Mouse (Mus musculus): ENCODE data around the gene Ppp1r26. TPM values are rescaled to one million over a fixed set of nuclear protein-coding genes. Genes with fewer than 3 reads are reported as not detected.

Ppp1r26 gene
- total and polyA plus RNA-seq, 2 experiments from 2014 or later, result 11.2 to 58.8 TPM

DNA sequence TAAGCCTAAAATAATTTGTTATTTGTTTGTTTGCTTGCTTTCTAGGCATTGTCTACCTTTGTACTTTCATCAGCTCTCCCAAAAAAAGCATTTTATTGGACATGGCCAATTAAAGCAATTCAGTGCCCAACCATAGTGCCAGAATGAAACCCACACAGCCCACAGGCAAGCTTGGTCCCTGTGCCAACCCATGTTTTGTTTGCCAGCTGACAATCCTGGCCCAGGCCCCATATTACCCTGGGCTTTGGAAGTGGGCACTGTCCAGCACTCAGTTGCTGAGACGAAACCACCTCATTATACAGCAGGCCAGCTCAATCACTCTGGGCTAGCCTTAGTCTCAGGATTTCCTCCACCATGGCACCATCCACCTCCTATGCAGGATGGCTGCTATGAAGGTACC lies 10.0 kb downstream of the Ppp1r26 start:
- Histone ChIP-seq H3K4me3 (ENCODE audit: low read length) (no peak overlapping the region), H3K27me3 (ENCODE audit: insufficient read depth, low read length) (no peaks in the 10 kb centered on the region), H3K9me3 (ENCODE audit: low read length) (no peaks in the 10 kb centered on the region), H3K9ac (replicated peaks; ENCODE audit: low read length) (no peak overlapping the region), H3K36me3 (ENCODE audit: insufficient read depth, low read length) (peaks cover 16% of the 10 kb centered on the region), H3K4me2 (ENCODE audit: low read depth, low read length) (no peak overlapping the region), H3K27ac (no peak overlapping the region), H3K4me1 (ENCODE audit: insufficient read depth, low read length) (no peaks in the 10 kb centered on the region)
- no peak for TF ChIP-seq CTCF (IDR thresholded peaks at IDR 0.05; ENCODE audit: low read depth)
- 56% methylated on average over 1 of the region's 1 CpGs for WGBS
- DNase-seq (ENCODE audit: low spot score), result peak; percentile 49
- no peak for ATAC-seq

DNA sequence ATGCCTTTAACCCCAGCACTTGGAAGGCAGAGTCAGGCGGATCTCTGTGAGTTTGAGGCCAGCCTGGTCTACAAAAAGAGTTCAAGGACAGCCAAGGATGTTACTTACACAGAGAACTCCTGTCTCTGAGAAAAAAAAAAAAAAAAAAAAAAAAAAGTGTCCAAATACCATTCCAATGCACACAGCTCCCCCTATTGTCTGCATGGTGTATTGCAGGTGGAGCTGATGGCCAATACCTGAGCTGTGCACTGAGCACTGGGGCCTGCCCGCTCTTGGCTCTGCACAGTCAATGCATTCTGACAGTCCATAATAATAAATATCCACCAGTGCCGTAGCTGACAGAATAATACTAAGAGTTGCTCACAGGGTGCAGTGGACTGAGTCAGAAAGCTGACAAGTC lies 17.3 kb downstream of the Ppp1r26 start:
- H3K9me3 ChIP-seq (ENCODE audit: low read length), result no peaks in the 10 kb centered on the region
- DNase-seq (ENCODE audit: low spot score), result peak; percentile 57
- H3K27ac ChIP-seq, result no peak overlapping the region
- no peak overlapping the region for H3K9ac ChIP-seq (replicated peaks; ENCODE audit: low read length)
- no peak overlapping the region for H3K4me3 ChIP-seq (ENCODE audit: low read length)
- no peaks in the 10 kb centered on the region for H3K36me3 ChIP-seq (ENCODE audit: insufficient read depth, low read length)
- H3K4me1 ChIP-seq (ENCODE audit: insufficient read depth, low read length), result peaks cover 14% of the 10 kb centered on the region
- WGBS, result 45% methylated on average over 3 of the region's 3 CpGs
- no peaks in the 10 kb centered on the region for H3K27me3 ChIP-seq (ENCODE audit: insufficient read depth, low read length)
- no peak overlapping the region for H3K4me2 ChIP-seq (ENCODE audit: low read depth, low read length)
- peak; percentile 66 for TF ChIP-seq CTCF (IDR thresholded peaks at IDR 0.05; ENCODE audit: low read depth)
- ATAC-seq, result no peak

DNA sequence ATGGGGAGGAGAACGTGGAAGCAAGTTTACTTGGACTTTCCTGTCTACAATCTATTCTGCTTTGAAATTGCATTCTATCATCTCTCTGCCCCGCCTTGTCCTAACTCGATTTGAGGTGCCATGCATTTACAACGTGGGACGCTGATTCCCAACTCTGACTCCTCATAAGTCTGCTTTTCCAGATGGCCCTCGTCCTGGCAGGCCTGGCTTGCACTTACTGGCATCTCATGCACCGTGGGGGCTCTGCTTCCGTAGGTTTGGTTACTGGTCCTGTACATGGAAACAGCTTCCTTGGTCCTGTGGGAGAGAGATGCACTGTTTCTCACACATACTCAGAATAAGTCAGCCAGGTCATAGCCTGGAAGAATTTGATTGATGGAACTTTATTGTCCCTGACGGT lies 18.3 kb downstream of the Ppp1r26 start:
- ATAC-seq (no peak), DNase-seq (ENCODE audit: low spot score) (no peak)
- H3K4me1 ChIP-seq (ENCODE audit: insufficient read depth, low read length), result peaks cover 15% of the 10 kb centered on the region
- no peaks in the 10 kb centered on the region for H3K27me3 ChIP-seq (ENCODE audit: insufficient read depth, low read length)
- no peak overlapping the region for H3K4me2 ChIP-seq (ENCODE audit: low read depth, low read length)
- 71% methylated on average over 9 of the region's 9 CpGs for WGBS
- no peaks in the 10 kb centered on the region for H3K9me3 ChIP-seq (ENCODE audit: low read length)
- peaks cover 8% of the 10 kb centered on the region; the same call in 1 of the 2 replicates for H3K36me3 ChIP-seq (ENCODE audit: insufficient read depth, low read length)
- no peak overlapping the region for H3K27ac ChIP-seq
- H3K9ac ChIP-seq (replicated peaks; ENCODE audit: low read length), result no peak overlapping the region
- H3K4me3 ChIP-seq (ENCODE audit: low read length), result no peak overlapping the region
- TF ChIP-seq CTCF (IDR thresholded peaks at IDR 0.05; ENCODE audit: low read depth), result no peak

DNA sequence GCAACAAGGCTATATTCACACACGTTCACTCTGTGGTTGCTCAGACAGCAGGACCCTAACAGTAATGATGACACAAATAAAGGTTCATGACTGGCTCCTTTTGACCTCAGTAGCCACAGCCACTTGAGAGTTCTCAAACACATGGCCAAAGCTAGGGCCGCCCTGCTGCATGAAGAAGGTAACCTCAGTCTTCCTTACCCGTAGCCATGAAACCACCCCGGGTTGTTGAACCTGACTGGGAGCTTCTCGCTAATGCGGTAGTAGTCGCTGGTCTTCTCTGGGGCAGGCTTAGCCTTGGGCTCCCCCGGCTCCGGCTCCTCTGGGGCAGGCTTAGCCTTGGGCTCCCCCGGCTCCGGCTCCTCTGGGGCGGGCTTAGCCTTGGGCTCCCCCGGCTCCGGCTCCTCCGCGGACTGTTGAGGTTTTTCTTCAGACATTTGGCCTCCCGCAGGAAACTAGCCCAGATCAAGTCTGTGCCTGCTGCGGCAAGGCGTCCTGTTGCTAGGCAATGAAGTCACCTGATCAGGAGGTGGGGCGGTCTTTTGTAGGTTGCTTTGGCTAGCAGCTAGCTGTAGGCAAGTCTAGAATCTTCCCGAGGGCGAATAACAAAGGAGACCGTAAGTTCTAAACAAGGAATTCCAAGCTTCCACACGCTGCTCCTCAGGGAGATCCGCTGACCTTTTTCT lies 19.4 kb downstream of the Ppp1r26 start, which contains the start of gene 1700007K13Rik:
TSS of gene 1700007K13Rik (minus strand) at position 497 of the 683 bp plus-strand sequence.
- Histone ChIP-seq H3K36me3 (ENCODE audit: insufficient read depth, low read length) (peaks cover 13% of the 10 kb centered on the region; the same call in 1 of the 2 replicates), H3K9ac (replicated peaks; ENCODE audit: low read length) (no peak within 1 kb of the TSS; the same call in 1 of the 2 replicates), H3K4me1 (ENCODE audit: insufficient read depth, low read length) (peaks cover 15% of the 10 kb centered on the region), H3K4me2 (ENCODE audit: low read depth, low read length) (peak within 1 kb of the TSS; percentile 54), H3K27me3 (ENCODE audit: insufficient read depth, low read length) (no peaks in the 10 kb centered on the region), H3K4me3 (ENCODE audit: low read length) (peak within 1 kb of the TSS; percentile 25), H3K27ac (peak within 1 kb of the TSS; percentile 54; the same call in 1 of the 2 replicates), H3K9me3 (ENCODE audit: low read length) (no peaks in the 10 kb centered on the region)
- ATAC-seq (peak; percentile 79), DNase-seq (ENCODE audit: low spot score) (peak; percentile 82)
- 6% methylated on average over 25 of the region's 25 CpGs for WGBS
- no peak for TF ChIP-seq CTCF (IDR thresholded peaks at IDR 0.05; ENCODE audit: low read depth)

GRCm38 (mm10) chr2:28467860-28468485 lies 21.4 kb downstream of the Ppp1r26 start, which contains the start of gene Mrps2:
Mrps2 (plus strand) TSS chr2:28468066.
- H3K4me1 ChIP-seq (ENCODE audit: insufficient read depth, low read length), result peaks cover 15% of the 10 kb centered on the region
- H3K9me3 ChIP-seq (ENCODE audit: low read length), result no peaks in the 10 kb centered on the region
- H3K27me3 ChIP-seq (ENCODE audit: insufficient read depth, low read length), result no peaks in the 10 kb centered on the region
- ATAC-seq (peak; percentile 92), DNase-seq (ENCODE audit: low spot score) (peak; percentile 93)
- peak within 1 kb of the TSS; percentile 41; the same call in 1 of the 2 replicates for H3K27ac ChIP-seq
- H3K36me3 ChIP-seq (ENCODE audit: insufficient read depth, low read length), result peaks cover 18% of the 10 kb centered on the region; the same call in 1 of the 2 replicates
- TF ChIP-seq CTCF (IDR thresholded peaks at IDR 0.05; ENCODE audit: low read depth), result peak; percentile 82
- H3K4me2 ChIP-seq (ENCODE audit: low read depth, low read length), result peak within 1 kb of the TSS; percentile 80
- WGBS, result under 1% methylated on average over 50 of the region's 52 CpGs
- peak within 1 kb of the TSS; percentile 83 for H3K9ac ChIP-seq (replicated peaks; ENCODE audit: low read length)
- H3K4me3 ChIP-seq (ENCODE audit: low read length), result peak within 1 kb of the TSS; percentile 73

GRCm38 (mm10) chr2:28468486-28469225 lies 22.1 kb downstream of the Ppp1r26 start:
- peak overlapping the region; percentile 41; the same call in 1 of the 2 replicates for H3K27ac ChIP-seq
- H3K9me3 ChIP-seq (ENCODE audit: low read length), result no peaks in the 10 kb centered on the region; the same call in 1 of the 2 replicates
- ATAC-seq, result no peak
- H3K36me3 ChIP-seq (ENCODE audit: insufficient read depth, low read length), result peaks cover 20% of the 10 kb centered on the region; the same call in 1 of the 2 replicates
- peak overlapping the region; percentile 83 for H3K9ac ChIP-seq (replicated peaks; ENCODE audit: low read length)
- TF ChIP-seq CTCF (IDR thresholded peaks at IDR 0.05; ENCODE audit: low read depth), result no peak
- DNase-seq (ENCODE audit: low spot score), result no peak
- H3K4me1 ChIP-seq (ENCODE audit: insufficient read depth, low read length), result peaks cover 15% of the 10 kb centered on the region
- peak overlapping the region; percentile 73 for H3K4me3 ChIP-seq (ENCODE audit: low read length)
- WGBS, result 59% methylated on average over 18 of the region's 18 CpGs
- no peaks in the 10 kb centered on the region for H3K27me3 ChIP-seq (ENCODE audit: insufficient read depth, low read length)
- H3K4me2 ChIP-seq (ENCODE audit: low read depth, low read length), result peak overlapping the region; percentile 80
